Mouse (Mus musculus): ENCODE results near the gene Lrrc36.

DNA sequence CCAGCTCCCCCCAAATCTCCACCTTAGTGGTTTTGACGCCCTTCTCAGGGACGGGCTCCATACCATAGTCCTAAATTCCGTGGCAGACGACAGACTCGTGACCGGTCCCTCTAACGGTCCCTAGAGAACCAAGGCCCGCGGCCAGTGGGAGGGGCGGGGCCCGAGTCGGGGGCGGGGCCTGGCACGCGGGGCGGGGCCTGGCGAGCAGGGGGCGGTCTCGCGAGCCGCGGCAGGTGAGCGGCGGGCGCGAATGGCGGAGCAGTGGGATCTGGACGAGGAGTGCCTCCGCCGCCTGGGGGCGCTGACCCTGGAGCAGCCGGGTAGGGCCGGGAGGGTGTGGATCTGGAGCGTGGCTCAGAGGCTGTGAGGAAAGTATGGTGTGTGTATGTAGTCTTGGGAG lies at the start of gene Lrrc36, which contains the start of gene Kctd19:
- TF ChIP-seq CTCF (IDR thresholded peaks at IDR 0.05; ENCODE audit: low read depth) (no peak), EP300 (IDR thresholded peaks at IDR 0.05; ENCODE audit: low read depth) (no peak)

Measured in heart, postnatal 0 days (tissue).